Mouse (Mus musculus): ENCODE measurements around the gene Zfp677.
A peak's percentile ranks its signal among the peaks of the same experiment; 100 is the strongest.
"Not testable (repeated sequence)": the region's sequence is repeated elsewhere in the genome, so short reads cannot be mapped to it uniquely, and the experiment has no call there.

The Zfp677 gene

GRCm38 (mm10) chr17:21383391-21384056, at the start of gene Zfp677:
Zfp677 (plus strand) TSS chr17:21383748.
- peak; percentile 72 for DNase-seq (ENCODE audit: low spot score)

GRCm38 (mm10) chr17:21368018-21368417, 15.5 kb upstream of the Zfp677 start:
- DNase-seq (ENCODE audit: low spot score), result not testable (repeated sequence)

GRCm38 (mm10) chr17:21369925-21370719, 13.4 kb upstream of the Zfp677 start:
- DNase-seq (ENCODE audit: low spot score), result peak; percentile 23

- no peak for DNase-seq (ENCODE audit: low spot score)
These were observed 8.2 kb upstream of the Zfp677 start for GRCm38 (mm10) chr17:21375311-21375710.

- DNase-seq (ENCODE audit: low spot score), result no peak
These were observed 486 bp downstream of the Zfp677 start for GRCm38 (mm10) chr17:21384057-21384411.

GRCm38 (mm10) chr17:21422664-21423599, 39.4 kb downstream of the Zfp677 start, which contains the start of gene Zfp54:
Zfp54 (plus strand) TSS chr17:21423227.
- peak; percentile 81 for DNase-seq (ENCODE audit: low spot score)

- not testable (repeated sequence) for DNase-seq (ENCODE audit: low spot score)
These were observed 55.4 kb downstream of the Zfp677 start for GRCm38 (mm10) chr17:21438806-21439400.

Data from lung, postnatal 25 days (tissue).